Mouse (Mus musculus): ENCODE data around the gene Zfp784. TPM values are rescaled to one million over a fixed set of nuclear protein-coding genes. Genes with fewer than 3 reads are reported as not detected.
"Not testable (repeated sequence)": the region's sequence is repeated elsewhere in the genome, so short reads cannot be mapped to it uniquely, and the experiment has no call there.

Gene Zfp784
- total and polyA plus RNA-seq, 2 experiments: 2.4 to 2.9 TPM

DNA sequence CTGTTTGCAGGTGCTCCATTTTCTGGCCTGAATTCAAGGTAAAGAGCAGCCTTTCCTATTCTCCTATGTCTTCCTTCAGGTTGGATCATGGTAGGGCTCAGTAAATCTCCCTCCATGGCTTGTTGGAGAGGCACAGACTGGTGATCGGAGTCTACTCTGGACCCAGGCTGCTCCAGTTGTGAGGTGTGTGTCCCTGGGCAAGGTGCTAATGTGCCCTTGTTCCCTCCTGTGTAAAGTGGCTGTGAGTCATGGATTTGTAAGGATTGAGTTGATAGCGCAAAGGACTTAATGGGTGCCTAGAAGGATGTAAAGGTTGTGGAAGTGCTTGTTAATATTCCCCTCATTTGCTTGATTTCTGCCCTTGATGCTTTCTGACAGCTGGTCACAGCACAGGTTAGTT, 43.7 kb upstream of the Zfp784 start:
- no peak overlapping the region for H3K27ac ChIP-seq (replicated peaks; ENCODE audit: insufficient read depth, low read depth, low read length)
- WGBS: 74% methylated on average over 2 of the region's 2 CpGs
- DNase-seq (ENCODE audit: extremely low read depth, low read depth, low spot score): no peak
- peaks cover 26% of the 10 kb centered on the region for H3K4me1 ChIP-seq (ENCODE audit: control insufficient read depth, insufficient read depth, low read length)
- peaks cover 26% of the 10 kb centered on the region for H3K36me3 ChIP-seq (ENCODE audit: control insufficient read depth, insufficient read depth, low read length)
- no peak overlapping the region for H3K4me3 ChIP-seq (ENCODE audit: insufficient read depth, low read depth, low read length)
- peaks cover 33% of the 10 kb centered on the region for H3K79me2 ChIP-seq (ENCODE audit: control insufficient read depth, insufficient read depth, low read length)
- H3K9ac ChIP-seq (ENCODE audit: low read depth, low read length): no peak overlapping the region
- TF ChIP-seq POLR2A (IDR thresholded peaks at IDR 0.05; ENCODE audit: extremely low read depth, insufficient read depth, low read length) (no peak), CTCF (IDR thresholded peaks at IDR 0.05; ENCODE audit: low read depth, low read length) (no peak)
- H3K27me3 ChIP-seq (ENCODE audit: control insufficient read depth, insufficient read depth, low read length): no peaks in the 10 kb centered on the region

GRCm38 (mm10) chr7:5081241-5081640, 43.0 kb upstream of the Zfp784 start:
- WGBS: 9% methylated on average over 6 of the region's 6 CpGs
- Histone ChIP-seq H3K27me3 (ENCODE audit: control insufficient read depth, insufficient read depth, low read length) (no peaks in the 10 kb centered on the region), H3K27ac (replicated peaks; ENCODE audit: insufficient read depth, low read depth, low read length) (no peak overlapping the region; the same call in 1 of the 2 replicates), H3K4me3 (ENCODE audit: insufficient read depth, low read depth, low read length) (peak overlapping the region; percentile 97), H3K79me2 (ENCODE audit: control insufficient read depth, insufficient read depth, low read length) (peaks cover 30% of the 10 kb centered on the region), H3K4me1 (ENCODE audit: control insufficient read depth, insufficient read depth, low read length) (peaks cover 22% of the 10 kb centered on the region), H3K9ac (ENCODE audit: low read depth, low read length) (peak overlapping the region; percentile 10; the same call in 1 of the 2 replicates), H3K36me3 (ENCODE audit: control insufficient read depth, insufficient read depth, low read length) (peaks cover 32% of the 10 kb centered on the region)
- peak; percentile 45 for DNase-seq (ENCODE audit: extremely low read depth, low read depth, low spot score)
- TF ChIP-seq CTCF (IDR thresholded peaks at IDR 0.05; ENCODE audit: low read depth, low read length) (no peak), POLR2A (IDR thresholded peaks at IDR 0.05; ENCODE audit: extremely low read depth, insufficient read depth, low read length) (no peak)

GRCm38 (mm10) chr7:5080815-5081214, 42.6 kb upstream of the Zfp784 start:
- Histone ChIP-seq H3K79me2 (ENCODE audit: control insufficient read depth, insufficient read depth, low read length) (peaks cover 27% of the 10 kb centered on the region), H3K27me3 (ENCODE audit: control insufficient read depth, insufficient read depth, low read length) (no peaks in the 10 kb centered on the region), H3K4me1 (ENCODE audit: control insufficient read depth, insufficient read depth, low read length) (peaks cover 21% of the 10 kb centered on the region), H3K27ac (replicated peaks; ENCODE audit: insufficient read depth, low read depth, low read length) (peak overlapping the region; percentile 93), H3K36me3 (ENCODE audit: control insufficient read depth, insufficient read depth, low read length) (peaks cover 36% of the 10 kb centered on the region), H3K9ac (ENCODE audit: low read depth, low read length) (peak overlapping the region; percentile 99), H3K4me3 (ENCODE audit: insufficient read depth, low read depth, low read length) (peak overlapping the region; percentile 97)
- WGBS: 5% methylated on average over 6 of the region's 6 CpGs
- TF ChIP-seq CTCF (IDR thresholded peaks at IDR 0.05; ENCODE audit: low read depth, low read length) (no peak), POLR2A (IDR thresholded peaks at IDR 0.05; ENCODE audit: extremely low read depth, insufficient read depth, low read length) (no peak)
- no peak for DNase-seq (ENCODE audit: extremely low read depth, low read depth, low spot score)

DNA sequence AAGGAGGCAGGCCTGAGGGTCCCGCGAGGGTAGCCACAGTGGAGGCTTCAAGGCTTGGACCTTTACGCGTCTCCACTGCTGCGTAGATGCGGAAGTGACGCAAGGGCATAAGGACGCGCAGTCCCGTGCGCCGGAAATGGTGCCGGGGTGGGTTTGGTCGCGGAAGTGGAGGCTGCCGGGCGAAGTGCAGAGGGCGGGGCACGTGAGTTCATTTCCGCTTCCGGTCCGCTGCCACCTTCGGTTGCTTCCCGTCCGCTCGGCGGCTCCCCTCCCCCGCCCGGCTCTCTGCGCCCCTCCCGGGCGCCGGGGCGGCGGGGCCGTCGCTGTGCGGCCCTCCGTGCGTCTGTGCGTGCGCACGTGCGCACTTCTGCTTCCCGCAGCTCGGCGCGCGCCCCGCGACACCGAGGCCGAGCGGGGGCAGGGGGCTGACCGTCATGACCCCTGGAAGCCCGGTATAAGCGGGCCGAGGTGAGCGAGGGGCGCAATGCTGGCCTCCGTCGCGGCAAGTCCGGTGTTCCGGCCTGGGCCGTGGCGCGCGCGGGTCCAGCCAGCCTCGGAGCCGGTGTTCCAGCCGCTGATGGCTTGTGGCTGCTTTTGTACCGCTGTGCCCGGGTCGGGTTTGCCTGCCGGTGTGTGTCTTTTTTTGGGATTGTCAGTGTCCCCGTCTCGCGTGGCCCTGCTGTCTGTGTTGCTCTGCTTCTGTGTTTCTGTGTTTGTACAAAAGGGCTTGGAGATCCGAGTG, 41.9 kb upstream of the Zfp784 start, which contains the start of gene Epn1:
TSS of gene Epn1 (plus strand) at position 226 of the 742 bp plus-strand sequence.
- 1% methylated on average over 81 of the region's 81 CpGs for WGBS
- H3K9ac ChIP-seq (ENCODE audit: low read depth, low read length): peak within 1 kb of the TSS; percentile 99
- peaks cover 24% of the 10 kb centered on the region for H3K79me2 ChIP-seq (ENCODE audit: control insufficient read depth, insufficient read depth, low read length)
- peak within 1 kb of the TSS; percentile 97 for H3K4me3 ChIP-seq (ENCODE audit: insufficient read depth, low read depth, low read length)
- DNase-seq (ENCODE audit: extremely low read depth, low read depth, low spot score): peak; percentile 88
- H3K36me3 ChIP-seq (ENCODE audit: control insufficient read depth, insufficient read depth, low read length): peaks cover 36% of the 10 kb centered on the region
- H3K4me1 ChIP-seq (ENCODE audit: control insufficient read depth, insufficient read depth, low read length): peaks cover 19% of the 10 kb centered on the region
- TF ChIP-seq POLR2A (IDR thresholded peaks at IDR 0.05; ENCODE audit: extremely low read depth, insufficient read depth, low read length) (peak; percentile 39; the same call in 1 of the 2 replicates), CTCF (IDR thresholded peaks at IDR 0.05; ENCODE audit: low read depth, low read length) (0 out of 2 replicates have a peak, but pooled peaks have one; percentile 2)
- no peaks in the 10 kb centered on the region for H3K27me3 ChIP-seq (ENCODE audit: control insufficient read depth, insufficient read depth, low read length)
- peak within 1 kb of the TSS; percentile 93 for H3K27ac ChIP-seq (replicated peaks; ENCODE audit: insufficient read depth, low read depth, low read length)

- Histone ChIP-seq H3K9ac (ENCODE audit: low read depth, low read length) (peak overlapping the region; percentile 61), H3K4me3 (ENCODE audit: insufficient read depth, low read depth, low read length) (peak overlapping the region; percentile 97), H3K79me2 (ENCODE audit: control insufficient read depth, insufficient read depth, low read length) (peaks cover 23% of the 10 kb centered on the region), H3K27ac (replicated peaks; ENCODE audit: insufficient read depth, low read depth, low read length) (peak overlapping the region; percentile 65; the same call in 1 of the 2 replicates), H3K36me3 (ENCODE audit: control insufficient read depth, insufficient read depth, low read length) (peaks cover 35% of the 10 kb centered on the region), H3K4me1 (ENCODE audit: control insufficient read depth, insufficient read depth, low read length) (peaks cover 19% of the 10 kb centered on the region)
- not testable (repeated sequence) for DNase-seq (ENCODE audit: extremely low read depth, low read depth, low spot score); H3K27me3 ChIP-seq (ENCODE audit: control insufficient read depth, insufficient read depth, low read length)
- WGBS: 48% methylated on average over 9 of the region's 13 CpGs
These were observed 41.2 kb upstream of the Zfp784 start for GRCm38 (mm10) chr7:5079365-5080009.

Measured in liver, adult 2 months (tissue).